Mouse (Mus musculus) brain, embryonic 18.5 days (tissue): ENCODE measurements around the gene Ak3.

ENCODE experiments used
- DNase-seq: peaks from one replicate; pipeline ENCODE4 v3.0.0-alpha.2; 2012; ENCODE audit warnings: low read depth, low spot score

Ak3 gene

DNA sequence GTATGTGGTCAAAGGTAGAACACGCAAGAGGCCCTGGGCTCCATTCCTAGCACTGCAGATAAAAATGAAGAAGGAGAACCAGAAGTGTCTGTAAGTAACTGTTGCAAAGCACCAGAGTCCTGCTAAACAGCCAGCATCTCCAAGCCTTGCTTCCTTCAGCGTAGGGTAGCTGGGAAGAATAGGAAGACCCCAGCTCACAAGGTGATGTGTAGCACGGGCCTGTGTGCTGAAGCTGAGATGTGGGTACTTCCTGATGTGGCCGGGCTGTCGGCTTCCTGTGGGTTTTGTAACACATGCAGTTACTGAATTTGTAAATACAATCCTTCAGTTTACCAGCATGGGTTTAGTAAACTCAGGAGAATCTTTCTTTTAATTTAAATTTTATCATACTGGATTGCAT, 52.4 kb downstream of the Ak3 start:
- DNase-seq: no peak

- no peak for DNase-seq
Measured at GRCm38 (mm10) chr19:28994870-28995269, 52.9 kb downstream of the Ak3 start.

GRCm38 (mm10) chr19:28991391-28991790, 56.4 kb downstream of the Ak3 start:
- no peak for DNase-seq

DNA sequence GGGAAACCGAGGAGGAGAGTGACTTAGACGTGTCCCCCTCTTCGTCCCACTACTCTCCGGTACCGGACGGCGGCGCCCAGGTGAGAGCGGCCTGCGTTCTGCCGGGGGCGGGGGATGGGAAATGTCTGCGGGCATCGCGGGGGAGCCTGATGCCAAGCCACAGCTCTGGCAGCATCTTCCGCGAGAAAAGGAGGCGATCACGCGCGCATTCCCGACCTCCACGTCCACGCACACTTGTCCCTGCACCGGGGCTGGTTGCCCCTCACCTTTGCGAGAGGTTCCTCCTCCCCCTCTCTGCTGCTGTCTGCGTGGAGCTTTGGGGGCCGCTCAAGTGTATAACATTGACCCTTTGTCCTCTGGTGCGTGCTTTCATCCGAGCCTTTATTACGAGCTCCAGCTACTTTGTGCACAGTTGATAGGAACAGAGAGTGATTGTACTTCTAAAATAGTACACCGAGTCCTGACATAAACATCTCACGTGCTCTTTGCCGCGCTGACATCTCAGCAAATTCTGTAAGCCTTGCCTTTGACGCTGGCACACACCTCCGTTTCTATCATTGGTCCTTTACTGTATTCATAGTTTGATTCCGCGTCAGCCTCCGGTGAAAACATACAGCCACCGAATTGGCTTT, 57.1 kb downstream of the Ak3 start:
- DNase-seq: no peak

DNA sequence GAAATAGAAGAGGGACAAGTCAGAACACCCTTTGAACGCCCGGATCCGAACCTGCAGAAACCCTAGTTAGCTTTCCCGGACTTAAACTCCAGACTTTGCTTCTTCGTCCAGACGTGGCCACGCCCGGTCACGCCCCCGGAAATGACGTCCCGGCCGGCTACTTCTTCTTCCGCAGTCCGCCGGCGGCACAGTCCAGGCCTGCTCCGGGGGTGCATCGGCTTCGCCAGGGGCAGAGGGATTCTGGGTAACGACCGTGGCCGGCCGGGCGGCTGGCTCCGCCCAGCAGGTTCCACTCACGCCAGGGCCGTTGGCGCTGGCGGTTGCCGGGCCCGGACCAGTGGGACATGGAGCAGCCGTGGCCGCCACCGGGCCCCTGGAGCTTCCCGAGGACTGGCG, 57.6 kb downstream of the Ak3 start, which contains the start of gene Cdc37l1:
Gene Cdc37l1, plus strand, starts transcription at position 159 of the 396 bp plus-strand sequence.
- peak; percentile 76 for DNase-seq

GRCm38 (mm10) chr19:28989515-28989914, 58.2 kb downstream of the Ak3 start:
- no peak for DNase-seq

DNA sequence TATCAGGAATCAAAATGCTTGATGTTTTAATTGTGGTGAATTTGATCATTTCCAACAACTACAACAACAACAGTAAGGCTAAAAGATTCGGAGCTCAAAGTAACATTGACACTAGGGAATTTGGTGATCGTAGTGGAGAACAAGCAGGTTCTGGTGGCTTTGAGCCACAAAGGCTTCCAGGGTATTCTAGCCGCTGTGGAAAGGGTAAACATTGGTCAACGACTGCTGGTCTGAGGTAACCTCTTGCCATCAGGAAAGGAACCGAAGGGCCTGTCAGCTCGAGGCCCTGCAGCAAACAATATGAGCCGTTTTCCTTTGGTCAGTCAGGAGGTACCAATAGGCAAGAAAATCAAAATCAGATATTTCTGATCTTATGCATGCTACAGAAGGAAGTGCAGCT, 65.1 kb downstream of the Ak3 start:
- DNase-seq: no peak

GRCm38 (mm10) chr19:28974862-28975611, 72.7 kb downstream of the Ak3 start:
- DNase-seq: no peak
